Mouse (Mus musculus): ENCODE results near the gene Pcgf5. TPM values are rescaled to one million over a fixed set of nuclear protein-coding genes. Genes with fewer than 3 reads are reported as not detected.
A peak's percentile ranks its signal among the peaks of the same experiment; 100 is the strongest.
"Not testable (repeated sequence)": the region's sequence is repeated elsewhere in the genome, so short reads cannot be mapped to it uniquely, and the experiment has no call there.

Pcgf5 gene
- total RNA-seq, 2 experiments from 2014 or later, result 41.2 to 41.5 TPM

GRCm38 (mm10) chr19:36384426-36384825 lies 36.3 kb downstream of the Pcgf5 start:
- DNase-seq (ENCODE audit: low spot score), result no peak

GRCm38 (mm10) chr19:36388502-36388901 lies 40.4 kb downstream of the Pcgf5 start:
- no peak for DNase-seq (ENCODE audit: low spot score)

GRCm38 (mm10) chr19:36390714-36391113 lies 42.6 kb downstream of the Pcgf5 start:
- DNase-seq (ENCODE audit: low spot score), result no peak

GRCm38 (mm10) chr19:36398500-36398899 lies 50.4 kb downstream of the Pcgf5 start:
- no peak for DNase-seq (ENCODE audit: low spot score)

GRCm38 (mm10) chr19:36408352-36409100 lies 60.4 kb downstream of the Pcgf5 start:
- DNase-seq (ENCODE audit: low spot score), result no peak

- peak; percentile 97 for DNase-seq (ENCODE audit: low spot score)
Observed at GRCm38 (mm10) chr19:36409280-36409860, 61.3 kb downstream of the Pcgf5 start.

- DNase-seq (ENCODE audit: low spot score), result peak; percentile 24
Observed at GRCm38 (mm10) chr19:36409861-36410392, 61.8 kb downstream of the Pcgf5 start.

GRCm38 (mm10) chr19:36419885-36420284 lies 71.8 kb downstream of the Pcgf5 start:
- DNase-seq (ENCODE audit: low spot score), result no peak

- DNase-seq (ENCODE audit: low spot score), result no peak
Observed at GRCm38 (mm10) chr19:36427195-36427876, 79.2 kb downstream of the Pcgf5 start.

- no peak for DNase-seq (ENCODE audit: low spot score)
Observed at GRCm38 (mm10) chr19:36428116-36428515, 80.0 kb downstream of the Pcgf5 start.

GRCm38 (mm10) chr19:36429354-36429753 lies 81.2 kb downstream of the Pcgf5 start:
- no peak for DNase-seq (ENCODE audit: low spot score)

GRCm38 (mm10) chr19:36433161-36433560 lies 85.1 kb downstream of the Pcgf5 start:
- DNase-seq (ENCODE audit: low spot score), result no peak

- DNase-seq (ENCODE audit: low spot score), result peak; percentile 51
Observed at GRCm38 (mm10) chr19:36439894-36440714, 92.0 kb downstream of the Pcgf5 start.

- DNase-seq (ENCODE audit: low spot score), result no peak
Observed at GRCm38 (mm10) chr19:36450997-36451608, 103.0 kb downstream of the Pcgf5 start.

- DNase-seq (ENCODE audit: low spot score), result no peak
Observed at GRCm38 (mm10) chr19:36451731-36452130, 103.6 kb downstream of the Pcgf5 start.

- not testable (repeated sequence) for DNase-seq (ENCODE audit: low spot score)
Observed at GRCm38 (mm10) chr19:36452210-36452609, 104.1 kb downstream of the Pcgf5 start.

- DNase-seq (ENCODE audit: low spot score), result no peak
Observed at GRCm38 (mm10) chr19:36453451-36453850, 105.3 kb downstream of the Pcgf5 start.

- peak; percentile 63 for DNase-seq (ENCODE audit: low spot score)
Observed at GRCm38 (mm10) chr19:36470106-36470505, 122.0 kb downstream of the Pcgf5 start.

- no peak for DNase-seq (ENCODE audit: low spot score)
Observed at GRCm38 (mm10) chr19:36471325-36471724, 123.2 kb downstream of the Pcgf5 start.

- peak; percentile 75 for DNase-seq (ENCODE audit: low spot score)
Observed at GRCm38 (mm10) chr19:36476596-36476995, 128.5 kb downstream of the Pcgf5 start.

- DNase-seq (ENCODE audit: low spot score), result no peak
Observed at GRCm38 (mm10) chr19:36477151-36477550, 129.0 kb downstream of the Pcgf5 start.
